Mouse (Mus musculus) hindbrain, postnatal 0 days (tissue): ENCODE measurements at regions not wholly inside any gene's neighbourhood (a gene's known extent, or its start where the extent isn't known, plus 50 kb on each side); places are given as distances from the start of the nearest gene placed in this dataset.
"Not testable (repeated sequence)": the region's sequence is repeated elsewhere in the genome, so short reads cannot be mapped to it uniquely, and the experiment has no call there.

Experiments
- ATAC-seq: fragments of 200-750 bp; cut with Nextera tagmentation; 2 replicates; pipeline ENCODE4 v1.8.0; 2017; ENCODE audit warnings: mild to moderate bottlenecking, moderate TSS enrichment, moderate library complexity
- DNase-seq: peaks from one replicate; pipeline ENCODE4 v3.0.0-alpha.2; 2015; ENCODE audit warnings: low spot score
- H3K27ac ChIP-seq: fragments of 300-500 bp; sonication (generic); 2 replicates; pipeline ENCODE4 v1.5.1; 2014; ENCODE audit warnings: mild to moderate bottlenecking
- H3K27me3 ChIP-seq: fragments of 300-500 bp; sonication (generic); 2 replicates; pipeline ENCODE4 v1.6.1; 2014; ENCODE audit warnings: low read length, mixed read lengths; ENCODE audit not compliant: insufficient read depth
- H3K36me3 ChIP-seq: fragments of 300-500 bp; sonication (generic); 2 replicates; pipeline ENCODE4 v1.6.1; 2014; ENCODE audit warnings: low read length, mixed read lengths; ENCODE audit not compliant: insufficient read depth
- H3K4me1 ChIP-seq: fragments of 300-500 bp; sonication (generic); 2 replicates; pipeline ENCODE4 v1.6.1; 2014; ENCODE audit warnings: antibody characterized with exemption, low read length, mixed read lengths; ENCODE audit not compliant: insufficient read depth
- H3K4me2 ChIP-seq: fragments of 300-500 bp; sonication (generic); 2 replicates; pipeline ENCODE4 v1.6.1; 2014; ENCODE audit warnings: low read depth, mild to moderate bottlenecking, low read length, moderate library complexity, mixed read lengths
- H3K4me3 ChIP-seq: fragments of 300-500 bp; sonication (generic); 2 replicates; pipeline ENCODE4 v1.5.1; 2014; ENCODE audit warnings: low read length
- H3K9ac ChIP-seq: fragments of 300-500 bp; sonication (generic); replicated peaks from 2 replicates; pipeline ENCODE4 v1.6.1; 2014; ENCODE audit warnings: mild to moderate bottlenecking, low read length, moderate library complexity, mixed read lengths
- H3K9me3 ChIP-seq: fragments of 300-500 bp; sonication (generic); 2 replicates; pipeline ENCODE4 v1.6.1; 2016; ENCODE audit warnings: low read length, mixed read lengths
- CTCF ChIP-seq: IDR thresholded peaks from 2 replicates; pipeline ENCODE4 v1.5.1; 2016; ENCODE audit warnings: antibody characterized with exemption, control low read depth, low read depth
- WGBS: fragments of 180-500 bp; shearing (Covaris S2); extraction: QIAGEN DNeasy Blood & Tissue Kit; methylation state at CpG from one replicate; pipeline ENCODE4 v1.1.7; 2014; 5-methylcytosine and 5-hydroxymethylcytosine counted together

GRCm38 (mm10) chr4:10727894-10728293, 146.4 kb upstream of the 2610301B20Rik start:
- no peaks in the 10 kb centered on the region for H3K36me3 ChIP-seq
- H3K9me3 ChIP-seq: no peaks in the 10 kb centered on the region
- ATAC-seq (peak; percentile 53), DNase-seq (peak; percentile 43)
- H3K4me1 ChIP-seq: no peaks in the 10 kb centered on the region
- no peaks in the 10 kb centered on the region for H3K27me3 ChIP-seq
- H3K9ac ChIP-seq: no peak overlapping the region
- no peak overlapping the region for H3K4me2 ChIP-seq
- H3K27ac ChIP-seq: no peak overlapping the region
- H3K4me3 ChIP-seq: no peak overlapping the region
- no peak for TF ChIP-seq CTCF
- 69% methylated on average over 3 of the region's 3 CpGs for WGBS

- no peaks in the 10 kb centered on the region for H3K27me3 ChIP-seq
- WGBS: 88% methylated on average over 3 of the region's 3 CpGs
These were observed 129.1 kb upstream of the 2610301B20Rik start for GRCm38 (mm10) chr4:10745207-10745606.

GRCm38 (mm10) chr4:10748816-10749215, 125.5 kb upstream of the 2610301B20Rik start:
- no peak for ATAC-seq
- H3K27me3 ChIP-seq: no peaks in the 10 kb centered on the region
- no peak overlapping the region for H3K4me2 ChIP-seq
- H3K9ac ChIP-seq: no peak overlapping the region
- TF ChIP-seq CTCF: no peak
- WGBS: 89% methylated on average over 8 of the region's 8 CpGs
- H3K4me3 ChIP-seq: no peak overlapping the region
- H3K9me3 ChIP-seq: no peaks in the 10 kb centered on the region
- no peak for DNase-seq
- no peaks in the 10 kb centered on the region for H3K4me1 ChIP-seq
- no peak overlapping the region for H3K27ac ChIP-seq
- no peaks in the 10 kb centered on the region for H3K36me3 ChIP-seq

More at GRCm38 (mm10) chr4:10745207-10745606, 129.1 kb upstream of the 2610301B20Rik start:
- H3K9ac ChIP-seq: no peak overlapping the region
- TF ChIP-seq CTCF: no peak
- DNase-seq: no peak
- ATAC-seq: no peak
- no peaks in the 10 kb centered on the region for H3K36me3 ChIP-seq
- no peaks in the 10 kb centered on the region for H3K4me1 ChIP-seq
- no peak overlapping the region for H3K4me3 ChIP-seq
- H3K4me2 ChIP-seq: no peak overlapping the region
- H3K27ac ChIP-seq: no peak overlapping the region
- H3K9me3 ChIP-seq: no peaks in the 10 kb centered on the region

DNA sequence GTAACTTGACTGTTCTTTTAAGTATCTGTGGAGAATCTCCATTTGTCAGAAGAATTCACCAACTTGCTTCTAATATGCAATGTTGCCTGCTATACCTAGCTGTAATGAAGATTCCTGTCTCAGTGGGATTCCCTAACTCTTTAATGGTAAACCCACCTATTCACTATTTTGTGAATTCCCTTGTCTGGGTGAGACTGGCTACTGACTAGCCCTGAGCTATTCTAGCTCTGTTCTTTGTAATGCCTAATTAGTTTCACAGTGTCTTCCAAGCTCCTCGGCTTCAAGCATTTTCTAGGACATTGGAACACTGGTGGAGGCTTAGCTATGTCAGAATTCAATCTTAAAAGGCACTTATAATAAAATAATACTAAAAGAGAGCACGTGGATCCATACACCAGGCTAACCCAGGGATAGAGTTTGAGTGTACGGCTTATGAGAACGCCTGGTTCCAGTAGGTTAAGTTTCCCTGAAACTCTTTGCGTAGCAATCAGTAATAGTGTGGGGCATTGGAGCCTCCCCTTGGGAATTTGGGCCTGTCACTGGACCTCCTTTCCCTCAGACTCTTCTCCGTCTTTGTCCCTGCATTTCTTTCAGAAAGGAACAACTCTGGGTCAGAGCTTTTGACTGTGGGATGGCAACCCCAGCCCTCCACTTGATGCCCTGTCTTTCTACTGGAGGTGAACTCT, 123.8 kb upstream of the 2610301B20Rik start:
- not testable (repeated sequence) for ATAC-seq, H3K36me3 ChIP-seq, H3K9ac ChIP-seq, H3K9me3 ChIP-seq, DNase-seq, H3K4me2 ChIP-seq, H3K27ac ChIP-seq, H3K4me1 ChIP-seq, H3K27me3 ChIP-seq, H3K4me3 ChIP-seq
- 56% methylated on average over 6 of the region's 6 CpGs for WGBS

GRCm38 (mm10) chr4:10753176-10753575, 121.1 kb upstream of the 2610301B20Rik start:
- 83% methylated on average over 5 of the region's 5 CpGs for WGBS
- Histone ChIP-seq H3K4me3 (no peak overlapping the region), H3K4me1 (no peaks in the 10 kb centered on the region), H3K9ac (no peak overlapping the region), H3K27ac (no peak overlapping the region), H3K4me2 (no peak overlapping the region), H3K36me3 (no peaks in the 10 kb centered on the region), H3K9me3 (no peaks in the 10 kb centered on the region), H3K27me3 (no peaks in the 10 kb centered on the region)
- ATAC-seq: no peak
- no peak for DNase-seq
- TF ChIP-seq CTCF: no peak

- Histone ChIP-seq H3K4me1 (no peaks in the 10 kb centered on the region), H3K27ac (no peak overlapping the region), H3K4me2 (no peak overlapping the region), H3K27me3 (no peaks in the 10 kb centered on the region), H3K4me3 (no peak overlapping the region), H3K9me3 (no peaks in the 10 kb centered on the region), H3K9ac (no peak overlapping the region), H3K36me3 (no peaks in the 10 kb centered on the region)
- DNase-seq (no peak), ATAC-seq (no peak)
- no peak for TF ChIP-seq CTCF
- WGBS: 96% methylated on average over 4 of the region's 4 CpGs
These were observed 114.8 kb upstream of the 2610301B20Rik start for GRCm38 (mm10) chr4:10759491-10759890.

DNA sequence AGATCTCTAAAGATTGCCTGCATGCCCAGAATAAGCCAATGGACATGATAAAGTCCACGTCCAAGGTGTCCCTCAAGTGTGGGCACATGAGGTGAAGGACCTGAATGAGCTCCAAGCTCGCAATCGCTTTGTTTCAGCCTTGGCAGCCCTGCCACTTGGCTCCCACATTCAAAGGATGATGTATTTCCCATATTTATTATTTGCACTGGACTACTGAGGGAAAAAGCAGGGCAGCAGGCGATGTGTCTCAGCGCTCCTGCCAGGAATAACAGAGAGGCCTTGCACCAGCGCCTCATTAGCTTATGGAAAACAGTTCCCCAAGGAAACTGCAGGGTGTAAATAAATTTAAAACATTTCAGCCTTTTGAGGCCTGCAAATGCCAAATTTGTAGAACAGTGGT, 106.6 kb upstream of the 2610301B20Rik start:
- no peak overlapping the region for H3K9ac ChIP-seq
- ATAC-seq: no peak
- H3K4me1 ChIP-seq: no peaks in the 10 kb centered on the region
- no peaks in the 10 kb centered on the region for H3K9me3 ChIP-seq
- DNase-seq: peak; percentile 5
- H3K36me3 ChIP-seq: no peaks in the 10 kb centered on the region
- no peak overlapping the region for H3K27ac ChIP-seq
- no peak overlapping the region for H3K4me3 ChIP-seq
- no peaks in the 10 kb centered on the region for H3K27me3 ChIP-seq
- no peak for TF ChIP-seq CTCF
- WGBS: 51% methylated on average over 6 of the region's 6 CpGs
- H3K4me2 ChIP-seq: no peak overlapping the region
